Comparison of ENCODE assay signal across 7 mouse cellular contexts in the genomic region with DNA sequence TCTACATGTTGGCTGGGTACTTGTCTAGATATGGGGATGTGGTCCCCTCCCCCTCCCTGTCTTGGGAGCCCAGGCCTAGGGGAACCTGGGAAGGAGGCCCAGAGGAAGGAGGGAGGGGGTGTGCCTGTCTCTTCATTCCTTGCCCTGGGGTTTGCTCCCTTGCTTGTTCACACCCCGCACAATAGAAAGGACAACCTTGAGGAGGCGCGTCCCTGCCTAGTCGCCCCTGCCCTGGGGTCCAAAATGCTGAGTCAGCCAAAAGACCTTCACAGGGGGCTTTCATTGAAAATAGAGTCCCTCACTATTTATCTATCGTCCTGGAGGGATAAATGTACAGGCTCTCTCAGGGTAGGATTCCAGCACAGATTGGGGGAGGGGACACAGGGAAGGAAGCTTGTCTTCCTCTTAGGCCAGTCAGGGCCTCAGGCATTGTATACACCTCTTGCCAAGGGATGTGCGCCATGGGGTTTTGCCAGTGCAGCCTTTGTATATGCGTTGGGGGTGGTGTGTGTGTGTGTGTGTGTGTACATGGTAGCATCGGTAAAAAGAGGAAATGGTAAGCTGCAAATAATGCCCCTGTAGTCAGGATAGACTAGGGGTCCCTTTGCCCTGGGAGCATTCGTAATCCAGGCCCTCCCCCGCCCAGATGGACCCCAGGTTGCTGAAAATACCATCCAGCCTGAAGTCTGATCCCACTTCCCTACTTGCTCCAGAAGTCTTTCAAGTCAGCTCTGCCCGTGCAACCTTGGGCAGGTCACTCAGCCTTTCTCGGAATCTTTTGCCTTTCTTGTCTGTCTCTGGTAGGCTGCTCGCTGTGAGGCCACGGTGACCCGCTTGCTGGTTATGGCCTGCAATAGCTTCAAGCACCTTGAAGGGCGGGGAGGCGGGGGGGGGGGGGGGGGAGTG. TPM values are rescaled to one million over a fixed set of nuclear protein-coding genes. Genes with fewer than 3 reads are reported as not detected.
A peak's percentile ranks its signal among the peaks of the same experiment; 100 is the strongest.
DNase-seq lines count a peak whose midpoint lies in the region; ATAC-seq and TF ChIP-seq lines count a peak whose summit lies in the region.

No protein-coding gene starts in this region.

- WGBS in embryonic facial prominence, embryonic 15.5 days = 29% methylated on average over 17 of the region's 17 CpGs
- 30% methylated on average over 15 of the region's 17 CpGs for WGBS in intestine, postnatal 0 days
- 20% methylated on average over 16 of the region's 17 CpGs for WGBS in midbrain, embryonic 16.5 days

- H3K27ac ChIP-seq in embryonic facial prominence, embryonic 15.5 days (replicated peaks) = peak overlapping the region; percentile 68
- peak overlapping the region; percentile 50 for H3K27ac ChIP-seq in intestine, postnatal 0 days (ENCODE audit: low read depth, low read length)
- peak overlapping the region; percentile 64 for H3K27ac ChIP-seq in midbrain, embryonic 16.5 days (ENCODE audit: low read length)

- no peaks in the 10 kb centered on the region for H3K27me3 ChIP-seq in embryonic facial prominence, embryonic 15.5 days
- no peaks in the 10 kb centered on the region for H3K27me3 ChIP-seq in intestine, postnatal 0 days (replicated peaks; ENCODE audit: control insufficient read depth, insufficient read depth, low read length)
- no peaks in the 10 kb centered on the region for H3K27me3 ChIP-seq in midbrain, embryonic 16.5 days (ENCODE audit: control insufficient read depth, insufficient read depth, low read depth, low read length)

- H3K4me2 ChIP-seq in embryonic facial prominence, embryonic 15.5 days (replicated peaks) = 0 out of 2 replicates have a peak overlapping the region, but pooled peaks have one; percentile 0
- H3K4me2 ChIP-seq in intestine, postnatal 0 days (replicated peaks; ENCODE audit: low read depth) = peak overlapping the region; percentile 48
- H3K4me2 ChIP-seq in midbrain, embryonic 16.5 days (ENCODE audit: low read length) = no peak overlapping the region

- no peaks in the 10 kb centered on the region for H3K9me3 ChIP-seq in embryonic facial prominence, embryonic 15.5 days (replicated peaks)
- H3K9me3 ChIP-seq in intestine, postnatal 0 days (ENCODE audit: control insufficient read depth) = no peaks in the 10 kb centered on the region
- no peaks in the 10 kb centered on the region for H3K9me3 ChIP-seq in midbrain, embryonic 16.5 days (replicated peaks; ENCODE audit: control insufficient read depth, low read length, poor library complexity, severe bottlenecking)

- no peak overlapping the region; the same call in 1 of the 2 replicates for H3K9ac ChIP-seq in embryonic facial prominence, embryonic 15.5 days
- H3K9ac ChIP-seq in intestine, postnatal 0 days (ENCODE audit: low read depth, low read length) = 0 out of 2 replicates have a peak overlapping the region, but pooled peaks have one; percentile 22
- H3K9ac ChIP-seq in midbrain, embryonic 16.5 days (ENCODE audit: low read depth, low read length) = peak overlapping the region; percentile 17; the same call in 1 of the 2 replicates

- ATAC-seq in embryonic facial prominence, embryonic 15.5 days (ENCODE audit: insufficient number of reproducible peaks, low FRiP score, low TSS enrichment, low read depth) = no peak
- ATAC-seq in intestine, postnatal 0 days = no peak
- 0 out of 2 replicates have a peak, but pooled peaks have one; percentile 23 for ATAC-seq in midbrain, embryonic 16.5 days
- no peak for ATAC-seq in inflammation-experienced regulatory T-cells, adult 6 months

- TF ChIP-seq CTCF in intestine, postnatal 0 days (IDR thresholded peaks at IDR 0.05; ENCODE audit: low read depth) = no peak

- peak; percentile 83 for DNase-seq in ovary, adult 18-20 months (ENCODE audit: low spot score)
- no peak for DNase-seq in ovary, postnatal 10 days (ENCODE audit: low spot score)
- DNase-seq in cerebellum, postnatal 36 days = no peak

- no peak overlapping the region for H3K4me3 ChIP-seq in embryonic facial prominence, embryonic 15.5 days (replicated peaks)
- no peak overlapping the region for H3K4me3 ChIP-seq in intestine, postnatal 0 days (ENCODE audit: low read depth, low read length)
- H3K4me3 ChIP-seq in midbrain, embryonic 16.5 days (ENCODE audit: low read depth, low read length) = no peak overlapping the region

- peaks cover 67% of the 10 kb centered on the region for H3K4me1 ChIP-seq in embryonic facial prominence, embryonic 15.5 days
- H3K4me1 ChIP-seq in intestine, postnatal 0 days (replicated peaks; ENCODE audit: control insufficient read depth, insufficient read depth, low read length) = peaks cover 13% of the 10 kb centered on the region
- peaks cover 36% of the 10 kb centered on the region for H3K4me1 ChIP-seq in midbrain, embryonic 16.5 days (ENCODE audit: control insufficient read depth, insufficient read depth, low read length)

- H3K36me3 ChIP-seq in embryonic facial prominence, embryonic 15.5 days = peaks cover 37% of the 10 kb centered on the region
- H3K36me3 ChIP-seq in intestine, postnatal 0 days (ENCODE audit: control insufficient read depth, insufficient read depth) = peaks cover 5% of the 10 kb centered on the region; the same call in 1 of the 2 replicates
- peaks cover 6% of the 10 kb centered on the region; the same call in 1 of the 2 replicates for H3K36me3 ChIP-seq in midbrain, embryonic 16.5 days (ENCODE audit: control insufficient read depth, insufficient read depth, low read length)

RNA-seq across cellular contexts. Expression of gene Rara, which starts 27.4 kb away (rescaled TPM):
- 50.0 and 53.5 TPM in 2 replicates for polyA plus RNA-seq in embryonic facial prominence, embryonic 15.5 days (2015; fragmentation: Nextera tagmentation; extraction: Ambion mirVana)
- polyA plus RNA-seq in intestine, postnatal 0 days (2015; fragmentation: Nextera tagmentation; extraction: Ambion mirVana) = 22.2 and 22.4 TPM in 2 replicates
- 9.5 and 9.6 TPM in 2 replicates for polyA plus RNA-seq in midbrain, embryonic 16.5 days (2015; fragmentation: Nextera tagmentation; extraction: Ambion mirVana)
- 1 to 10 TPM; 7.4 to 8.1 (median 7.6) TPM for polyA plus RNA-seq in inflammation-experienced regulatory T-cells, adult 6 months (2017; shearing (Covaris generic))

RNA-seq across cellular contexts. Expression of gene Gjd3, which starts 27.8 kb away (rescaled TPM):
- 0.96 and 1.1 TPM in 2 replicates for polyA plus RNA-seq in embryonic facial prominence, embryonic 15.5 days (2015; fragmentation: Nextera tagmentation; extraction: Ambion mirVana)
- 0.61 and 0.80 TPM in 2 replicates for polyA plus RNA-seq in intestine, postnatal 0 days (2015; fragmentation: Nextera tagmentation; extraction: Ambion mirVana)
- polyA plus RNA-seq in midbrain, embryonic 16.5 days (2015; fragmentation: Nextera tagmentation; extraction: Ambion mirVana) = 1.0 and 1.9 TPM in 2 replicates
- not detected for polyA plus RNA-seq in inflammation-experienced regulatory T-cells, adult 6 months (2017; shearing (Covaris generic))

RNA-seq across cellular contexts. Expression of gene Cdc6, which starts 47.5 kb away (rescaled TPM):
- polyA plus RNA-seq in embryonic facial prominence, embryonic 15.5 days (2015; fragmentation: Nextera tagmentation; extraction: Ambion mirVana) = 22.6 and 22.7 TPM in 2 replicates
- 4.0 and 4.5 TPM in 2 replicates for polyA plus RNA-seq in intestine, postnatal 0 days (2015; fragmentation: Nextera tagmentation; extraction: Ambion mirVana)
- 2.4 TPM in 2 replicates for polyA plus RNA-seq in midbrain, embryonic 16.5 days (2015; fragmentation: Nextera tagmentation; extraction: Ambion mirVana)
- polyA plus RNA-seq in inflammation-experienced regulatory T-cells, adult 6 months (2017; shearing (Covaris generic)) = 10 to 100 TPM in 1 of 3 experiments, 1 to 10 TPM in 2; 5.1 to 40.6 (median 5.2) TPM
